Comparison of ENCODE assay signal across 26 mouse cellular contexts in genomic region chr2:134559422-134559821, GRCm38 (mm10). TPM values are rescaled to one million over a fixed set of nuclear protein-coding genes. Genes with fewer than 3 reads are reported as not detected.
"Had no signal": no experiment of that assay in that cellular context is flagged by ENCODE, and none has a peak within 500 bp of the region (broad histone marks: within the 10 kb centered on the region; RNA-seq: fewer than 3 reads in every experiment).

No protein-coding gene starts in this region.

- ATAC-seq: midbrain, embryonic 15.5 days had no signal

- H3K9ac ChIP-seq: limb, embryonic 15.5 days; liver, embryonic 14.5 days; lung, embryonic 14.5 days; midbrain, embryonic 12.5 days; midbrain, embryonic 15.5 days; neural tube, embryonic 12.5 days had no signal

- H3K4me1 ChIP-seq: limb, embryonic 15.5 days; midbrain, embryonic 10.5 days; midbrain, embryonic 12.5 days; midbrain, embryonic 15.5 days; neural tube, embryonic 12.5 days had no signal

- H3K27me3 ChIP-seq: limb, embryonic 15.5 days; midbrain, embryonic 12.5 days; midbrain, embryonic 15.5 days; neural tube, embryonic 12.5 days had no signal

- H3K4me2 ChIP-seq: limb, embryonic 15.5 days; lung, embryonic 14.5 days; midbrain, embryonic 12.5 days; midbrain, embryonic 15.5 days; neural tube, embryonic 12.5 days had no signal

- H3K4me3 ChIP-seq: limb, embryonic 15.5 days; midbrain, embryonic 10.5 days; midbrain, embryonic 12.5 days; midbrain, embryonic 15.5 days; neural tube, embryonic 12.5 days had no signal

- DNase-seq: lung, adult 18-20 months; lung, embryonic 14.5 days; lung, postnatal 10 days; lung, postnatal 4 days; retina, postnatal 1 day; right cerebral cortex, adult 18-20 months; right cerebral cortex, postnatal 25 days; right cerebral cortex, postnatal 4 days; spleen, adult 18-20 months; thymus, adult 18-20 months; thymus, postnatal 14 days; thymus, postnatal 36 days had no signal

- H3K36me3 ChIP-seq: limb, embryonic 15.5 days; midbrain, embryonic 10.5 days; midbrain, embryonic 12.5 days; midbrain, embryonic 15.5 days; neural tube, embryonic 12.5 days had no signal

- H3K27ac ChIP-seq: limb, embryonic 15.5 days; liver, embryonic 14.5 days; midbrain, embryonic 10.5 days; midbrain, embryonic 12.5 days; midbrain, embryonic 15.5 days; neural tube, embryonic 12.5 days had no signal

- H3K9me3 ChIP-seq: limb, embryonic 15.5 days; midbrain, embryonic 15.5 days had no signal

RNA-seq across cellular contexts. Expression of gene Hao1, which starts 5.3 kb away (rescaled TPM):
- total RNA-seq: megakaryocyte, adult 5-6 weeks; megakaryocyte-erythroid progenitor cell, adult 5-6 weeks; midbrain, postnatal 0 days; monocyte, adult 5-6 weeks; neutrophil, adult 5-6 weeks had no signal
- polyA plus RNA-seq: lung, embryonic 14.5 days; lung, embryonic 16.5 days; midbrain, embryonic 10.5 days; midbrain, embryonic 12.5 days; neural tube, embryonic 12.5 days; small intestine, adult 2 months; thymus, postnatal 0 days had no signal
